Mouse (Mus musculus) intestine, embryonic 16.5 days (tissue): Measurements from ENCODE around the gene Islr. TPM values are rescaled to one million over a fixed set of nuclear protein-coding genes. Genes with fewer than 3 reads are reported as not detected.

ENCODE experiments used
- ATAC-seq: fragments of 200-750 bp; cut with Nextera tagmentation; 2 replicates; pipeline ENCODE4 v1.8.0; 2017; ENCODE audit warnings: moderate TSS enrichment, moderate library complexity
- H3K27ac ChIP-seq: fragments of 300-500 bp; sonication (generic); 2 replicates; pipeline ENCODE4 v1.5.1; 2014; ENCODE audit warnings: mild to moderate bottlenecking, low read length
- H3K27me3 ChIP-seq: fragments of 300-500 bp; sonication (generic); replicated peaks from 2 replicates; pipeline ENCODE4 v1.6.1; 2014; ENCODE audit warnings: low read length, control low read depth, mixed read lengths; ENCODE audit not compliant: control insufficient read depth, insufficient read depth
- H3K36me3 ChIP-seq: fragments of 300-500 bp; sonication (generic); 2 replicates; pipeline ENCODE4 v1.6.1; 2014; ENCODE audit warnings: low read length, control low read depth; ENCODE audit not compliant: control insufficient read depth, insufficient read depth
- H3K4me1 ChIP-seq: fragments of 300-500 bp; sonication (generic); 2 replicates; pipeline ENCODE4 v1.6.1; 2014; ENCODE audit warnings: low read length, control low read depth, mixed read lengths; ENCODE audit not compliant: control insufficient read depth, insufficient read depth
- H3K4me2 ChIP-seq: fragments of 300-500 bp; sonication (generic); 2 replicates; pipeline ENCODE4 v1.6.1; 2014; ENCODE audit warnings: low read depth, low read length, control low read depth
- H3K4me3 ChIP-seq: fragments of 300-500 bp; sonication (generic); 2 replicates; pipeline ENCODE4 v1.5.1; 2014; ENCODE audit warnings: mild to moderate bottlenecking, low read length
- H3K9ac ChIP-seq: fragments of 300-500 bp; sonication (generic); 2 replicates; pipeline ENCODE4 v1.6.1; 2014; ENCODE audit warnings: low read depth, low read length
- H3K9me3 ChIP-seq: fragments of 300-500 bp; sonication (generic); 2 replicates; pipeline ENCODE4 v1.6.1; 2016; ENCODE audit warnings: low read length, control low read depth; ENCODE audit not compliant: control insufficient read depth
- WGBS: fragments of 180-500 bp; shearing (Covaris S2); extraction: QIAGEN DNeasy Blood & Tissue Kit; methylation state at CpG from one replicate; pipeline ENCODE4 v1.1.7; 2014; 5-methylcytosine and 5-hydroxymethylcytosine counted together
- polyA plus RNA-seq: library from polyadenylated mRNA; unstranded; fragments of >200 nt; fragmentation: Nextera tagmentation; extraction: Ambion mirVana; gene quantifications from 2 replicates; pipeline ENCODE4 v1.2.1, GENCODE M21; 2015

The Islr gene
- polyA plus RNA-seq, 1 experiment from 2014 or later: 77.5 TPM

GRCm38 (mm10) chr9:58225915-58226913 lies 22.1 kb upstream of the Islr start:
- no peak for ATAC-seq
- Histone ChIP-seq H3K9me3 (no peaks in the 10 kb centered on the region), H3K27ac (no peak overlapping the region), H3K9ac (no peak overlapping the region), H3K4me1 (no peaks in the 10 kb centered on the region), H3K27me3 (no peaks in the 10 kb centered on the region), H3K4me3 (no peak overlapping the region), H3K36me3 (peaks cover 9% of the 10 kb centered on the region), H3K4me2 (no peak overlapping the region)
- WGBS: 67% methylated on average over 9 of the region's 9 CpGs

DNA sequence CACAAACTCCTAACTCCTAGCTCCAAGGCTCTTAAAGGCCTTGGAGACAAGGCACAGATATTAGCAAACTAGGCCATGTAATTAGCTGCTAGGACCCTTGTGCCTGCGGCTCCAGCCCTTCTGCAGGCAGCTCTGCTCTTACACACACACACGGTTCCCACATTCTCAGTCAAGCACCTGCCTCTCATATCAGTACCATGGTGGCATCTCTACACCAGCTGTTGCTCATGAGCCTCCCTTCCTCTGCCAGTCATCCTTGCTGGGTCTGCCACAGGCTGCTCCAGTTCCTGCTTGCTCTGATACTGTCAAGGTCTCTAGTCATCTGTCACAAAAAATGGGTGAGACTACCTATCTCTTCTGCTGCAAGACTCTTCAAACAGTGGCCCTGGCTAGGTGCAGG lies 20.2 kb upstream of the Islr start:
- Histone ChIP-seq H3K9ac (no peak overlapping the region), H3K4me3 (no peak overlapping the region), H3K36me3 (peaks cover 2% of the 10 kb centered on the region; the same call in 1 of the 2 replicates), H3K4me2 (no peak overlapping the region), H3K9me3 (no peaks in the 10 kb centered on the region), H3K27ac (no peak overlapping the region), H3K4me1 (no peaks in the 10 kb centered on the region), H3K27me3 (no peaks in the 10 kb centered on the region)
- WGBS: 87% methylated on average over 2 of the region's 2 CpGs
- ATAC-seq: no peak

DNA sequence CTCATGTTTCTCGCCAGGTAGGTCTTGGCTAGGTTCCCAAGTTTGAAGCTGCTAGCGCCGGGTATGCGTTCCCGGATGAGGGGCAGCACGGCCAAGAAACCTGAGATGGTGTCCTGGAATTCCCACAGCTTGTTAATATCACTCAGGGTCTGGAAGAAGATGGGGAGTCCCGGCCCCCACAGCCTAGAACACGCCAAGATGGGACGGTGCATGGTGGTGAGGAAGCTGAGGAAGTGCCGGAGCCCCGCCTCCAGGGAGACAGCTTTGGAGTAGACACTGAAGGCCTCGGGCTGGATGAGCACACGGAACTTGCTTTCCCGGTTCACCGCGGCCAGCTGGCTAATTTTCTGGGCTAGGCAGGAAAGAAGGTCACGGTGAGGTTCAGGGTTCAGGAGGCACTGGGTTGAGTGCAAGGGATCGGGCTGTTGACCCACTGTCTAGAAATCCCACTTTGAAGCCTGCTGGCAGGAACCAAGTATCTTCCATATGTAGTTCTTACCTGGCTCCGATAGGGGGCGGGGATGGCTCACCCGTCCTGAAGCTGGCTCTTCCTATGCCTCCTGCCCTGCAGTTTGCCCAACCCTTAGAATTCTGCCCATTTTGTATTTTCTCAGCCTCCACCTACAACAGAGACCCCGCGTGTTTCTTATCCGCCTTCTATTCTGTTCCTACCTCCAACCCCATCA lies 16.3 kb upstream of the Islr start:
- WGBS: 70% methylated on average over 24 of the region's 24 CpGs
- Histone ChIP-seq H3K27ac (no peak overlapping the region), H3K4me1 (no peaks in the 10 kb centered on the region), H3K9me3 (no peaks in the 10 kb centered on the region), H3K27me3 (no peaks in the 10 kb centered on the region), H3K9ac (no peak overlapping the region), H3K36me3 (no peaks in the 10 kb centered on the region), H3K4me2 (no peak overlapping the region), H3K4me3 (no peak overlapping the region)
- no peak for ATAC-seq

GRCm38 (mm10) chr9:58218539-58218938 lies 14.4 kb upstream of the Islr start:
- H3K9me3 ChIP-seq: no peaks in the 10 kb centered on the region
- no peak overlapping the region for H3K27ac ChIP-seq
- 88% methylated on average over 3 of the region's 3 CpGs for WGBS
- H3K9ac ChIP-seq: no peak overlapping the region
- H3K36me3 ChIP-seq: no peaks in the 10 kb centered on the region
- no peak overlapping the region for H3K4me3 ChIP-seq
- H3K27me3 ChIP-seq: no peaks in the 10 kb centered on the region
- ATAC-seq: no peak
- peaks cover 7% of the 10 kb centered on the region for H3K4me1 ChIP-seq
- no peak overlapping the region for H3K4me2 ChIP-seq

- Histone ChIP-seq H3K9ac (no peak overlapping the region), H3K9me3 (no peaks in the 10 kb centered on the region), H3K4me1 (peaks cover 10% of the 10 kb centered on the region), H3K36me3 (no peaks in the 10 kb centered on the region), H3K4me2 (no peak overlapping the region), H3K27me3 (no peaks in the 10 kb centered on the region), H3K4me3 (no peak overlapping the region), H3K27ac (no peak overlapping the region)
- ATAC-seq: no peak
- 57% methylated on average over 6 of the region's 6 CpGs for WGBS
These were observed 12.3 kb upstream of the Islr start for GRCm38 (mm10) chr9:58216402-58216801.

GRCm38 (mm10) chr9:58214519-58215180 lies 10.5 kb upstream of the Islr start:
- H3K4me1 ChIP-seq: peaks cover 10% of the 10 kb centered on the region
- 44% methylated on average over 8 of the region's 8 CpGs for WGBS
- H3K27me3 ChIP-seq: no peaks in the 10 kb centered on the region
- H3K9ac ChIP-seq: no peak overlapping the region
- H3K36me3 ChIP-seq: no peaks in the 10 kb centered on the region
- H3K9me3 ChIP-seq: no peaks in the 10 kb centered on the region
- no peak overlapping the region for H3K4me2 ChIP-seq
- H3K4me3 ChIP-seq: no peak overlapping the region
- ATAC-seq: no peak
- no peak overlapping the region for H3K27ac ChIP-seq

DNA sequence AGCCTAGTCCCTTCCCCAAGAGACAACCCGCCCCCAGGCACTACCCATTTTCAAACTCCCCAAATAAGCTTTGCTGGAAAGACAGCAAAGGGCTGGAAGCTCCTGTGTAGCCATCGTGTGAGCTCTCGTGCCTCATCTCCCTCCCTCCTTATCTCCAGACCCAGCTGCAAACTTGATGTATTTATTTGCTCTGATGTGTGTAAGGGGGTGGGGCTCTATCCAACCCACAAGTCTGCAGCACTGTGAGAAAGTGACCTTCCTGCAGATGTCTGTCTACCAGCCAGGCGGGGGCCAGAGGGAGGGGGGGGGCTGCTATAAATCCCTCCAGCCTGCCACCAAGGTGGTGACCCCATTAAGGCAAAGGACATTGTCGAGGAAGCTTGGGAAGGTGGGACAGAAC lies 9.8 kb upstream of the Islr start:
- no peaks in the 10 kb centered on the region for H3K9me3 ChIP-seq
- H3K4me3 ChIP-seq: no peak overlapping the region
- no peaks in the 10 kb centered on the region for H3K36me3 ChIP-seq
- H3K4me2 ChIP-seq: no peak overlapping the region
- peak; percentile 73 for ATAC-seq
- H3K27me3 ChIP-seq: no peaks in the 10 kb centered on the region
- WGBS: 11% methylated on average over 5 of the region's 5 CpGs
- no peak overlapping the region for H3K27ac ChIP-seq
- H3K9ac ChIP-seq: no peak overlapping the region
- peaks cover 10% of the 10 kb centered on the region for H3K4me1 ChIP-seq

- Histone ChIP-seq H3K27ac (no peak overlapping the region), H3K9ac (no peak overlapping the region), H3K36me3 (no peaks in the 10 kb centered on the region), H3K4me3 (no peak overlapping the region), H3K9me3 (no peaks in the 10 kb centered on the region), H3K4me2 (no peak overlapping the region), H3K4me1 (peaks cover 10% of the 10 kb centered on the region), H3K27me3 (no peaks in the 10 kb centered on the region)
- no peak for ATAC-seq
- 51% methylated on average over 5 of the region's 5 CpGs for WGBS
These were observed 9.3 kb upstream of the Islr start for GRCm38 (mm10) chr9:58213377-58213776.

DNA sequence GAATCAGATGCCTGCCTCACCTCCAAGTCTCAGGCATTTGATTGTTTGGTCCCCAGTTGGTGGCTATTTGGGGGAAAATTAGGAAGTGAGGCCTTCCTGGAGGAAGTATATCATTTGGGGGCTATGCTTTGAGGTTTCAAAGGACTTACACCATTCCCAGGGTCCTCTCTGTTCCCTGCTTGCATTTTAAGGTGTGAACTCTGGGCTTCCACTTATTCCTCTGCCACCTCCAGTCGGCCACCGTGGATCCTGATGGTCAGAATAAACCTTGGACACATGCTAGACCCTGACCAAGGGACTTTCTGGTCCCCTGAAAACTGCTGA lies 6.2 kb upstream of the Islr start:
- H3K4me3 ChIP-seq: no peak overlapping the region
- H3K4me2 ChIP-seq: no peak overlapping the region
- ATAC-seq: no peak
- no peaks in the 10 kb centered on the region for H3K36me3 ChIP-seq
- peaks cover 10% of the 10 kb centered on the region for H3K4me1 ChIP-seq
- no peaks in the 10 kb centered on the region for H3K27me3 ChIP-seq
- no peak overlapping the region for H3K27ac ChIP-seq
- no peaks in the 10 kb centered on the region for H3K9me3 ChIP-seq
- 77% methylated on average over 2 of the region's 2 CpGs for WGBS
- no peak overlapping the region for H3K9ac ChIP-seq
